Mouse (Mus musculus): ENCODE measurements around the gene Fgf13. TPM values are rescaled to one million over a fixed set of nuclear protein-coding genes. Genes with fewer than 3 reads are reported as not detected.

Fgf13 gene
- polyA plus RNA-seq, 1 experiment, result 8.3 TPM

GRCm38 (mm10) chrX:59034969-59035368, 532.9 kb downstream of the Fgf13 start:
- no peaks in the 10 kb centered on the region for H3K27me3 ChIP-seq (ENCODE audit: control insufficient read depth, insufficient read depth, low read length)
- no peak for TF ChIP-seq CTCF (IDR thresholded peaks at IDR 0.05; ENCODE audit: borderline replicate concordance, control insufficient read depth, extremely low read depth, insufficient read depth, low read length, poor library complexity)
- TF ChIP-seq POLR2A (IDR thresholded peaks at IDR 0.05; ENCODE audit: control insufficient read depth, extremely low read depth, insufficient read depth, low read length, poor library complexity), result no peak
- WGBS, result 67% methylated on average over 1 of the region's 1 CpGs
- no peak overlapping the region for H3K4me3 ChIP-seq (ENCODE audit: control insufficient read depth, insufficient read depth, low read length)
- H3K27ac ChIP-seq (ENCODE audit: control insufficient read depth, insufficient read depth, low read length), result no peak overlapping the region
- H3K4me1 ChIP-seq (replicated peaks; ENCODE audit: control insufficient read depth, insufficient read depth, low read length), result no peaks in the 10 kb centered on the region
- H3K36me3 ChIP-seq (ENCODE audit: control insufficient read depth, insufficient read depth, low read length), result no peaks in the 10 kb centered on the region
- no peak for DNase-seq

Data from thymus, adult 2 months (tissue).